Mouse (Mus musculus): ENCODE data around the gene Ptgdr. TPM values are rescaled to one million over a fixed set of nuclear protein-coding genes. Genes with fewer than 3 reads are reported as not detected.
"Not testable (repeated sequence)": the region's sequence is repeated elsewhere in the genome, so short reads cannot be mapped to it uniquely, and the experiment has no call there.

The Ptgdr gene
- 1 to 10 TPM in 1 of 2 experiments, under 1 TPM in 1; 0.74 to 1.4 TPM for total RNA-seq (2021)

GRCm38 (mm10) chr14:44858868-44859613, at the start of gene Ptgdr:
Gene Ptgdr (minus strand): TSS chr14:44859375.
- DNase-seq: no peak
- intact Hi-C loops (cut with DNase I): no loop called here

DNA sequence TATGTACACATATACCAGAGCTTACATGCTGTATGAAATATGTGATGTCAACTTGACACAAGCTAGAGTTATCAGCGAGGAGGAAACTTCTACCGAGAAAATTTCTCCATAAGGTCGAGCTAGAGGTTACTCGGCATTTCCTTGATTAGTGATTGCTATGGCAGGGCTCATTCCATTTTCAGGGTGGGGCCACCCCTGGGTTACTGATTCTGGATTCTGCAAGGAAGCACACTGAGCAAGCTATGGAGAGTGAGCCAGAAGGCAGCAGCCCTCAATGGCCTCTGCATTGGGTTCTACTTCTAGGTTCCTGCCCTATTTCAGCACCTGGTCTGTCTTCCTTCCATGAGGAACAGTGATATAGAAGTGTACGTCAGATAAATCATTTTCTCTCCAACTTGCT, 48.6 kb upstream of the Ptgdr start:
- intact Hi-C loops (cut with DNase I): no loop called here
- no peak for DNase-seq

- no peak for DNase-seq
- intact Hi-C loops (cut with DNase I): no loop called here
These were observed 45.0 kb upstream of the Ptgdr start for GRCm38 (mm10) chr14:44904199-44904598.

DNA sequence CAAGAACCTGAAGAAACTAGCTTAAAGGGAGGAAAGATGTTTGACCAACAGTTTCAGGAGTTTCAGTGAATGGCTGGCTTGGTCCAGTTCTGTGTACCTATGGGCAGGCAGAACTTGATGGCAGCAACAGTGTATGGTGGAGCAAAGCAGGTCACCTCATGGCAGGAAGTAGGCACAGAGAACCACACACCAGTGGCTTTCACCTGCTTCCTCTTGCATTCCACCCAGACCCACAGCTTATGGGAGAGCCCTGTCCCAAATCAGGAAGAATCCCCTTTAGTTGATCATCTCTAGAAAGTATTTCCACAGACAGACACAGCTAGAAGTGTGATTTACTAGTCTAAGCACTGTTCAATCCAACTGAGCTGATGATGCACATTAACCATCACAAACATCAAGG, 42.6 kb upstream of the Ptgdr start:
- DNase-seq; intact Hi-C loops (cut with DNase I): not testable (repeated sequence)

DNA sequence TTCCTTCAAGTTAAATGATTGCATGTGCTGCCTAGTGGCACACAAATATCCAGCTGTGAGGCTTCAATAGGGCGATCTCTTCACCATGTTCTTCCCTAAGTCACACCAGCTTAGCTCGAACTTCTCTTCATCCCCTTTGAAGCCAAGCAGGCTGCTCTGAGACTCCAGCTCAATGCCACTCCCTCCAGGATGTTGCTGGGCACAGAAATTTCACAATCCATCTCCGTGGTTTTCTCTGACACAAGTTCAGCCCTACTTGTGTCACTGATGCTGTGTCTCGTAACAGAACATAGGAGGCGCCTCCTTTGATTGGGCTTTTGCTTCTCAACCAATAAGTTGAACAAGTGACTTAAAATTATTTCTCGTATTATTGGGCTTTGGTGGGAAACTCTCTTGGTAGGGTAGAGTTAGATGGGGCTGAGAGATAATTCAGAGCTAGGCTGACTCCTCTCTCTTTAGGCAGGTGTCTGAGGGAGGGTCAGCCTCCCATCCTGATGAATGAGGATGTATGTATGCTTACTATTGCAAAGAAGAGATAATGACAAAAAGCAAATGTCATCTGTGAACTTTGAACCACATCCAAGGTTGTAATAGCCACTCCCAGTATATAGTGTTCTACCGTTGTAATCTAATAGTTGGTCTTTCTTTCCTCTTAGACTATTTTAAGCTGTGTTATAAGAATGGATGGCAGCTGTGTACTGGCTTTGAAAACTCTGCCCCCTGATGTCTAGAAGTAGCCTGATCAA, 32.4 kb upstream of the Ptgdr start:
- no peak for DNase-seq
- intact Hi-C loops (cut with DNase I): no loop called here

DNA sequence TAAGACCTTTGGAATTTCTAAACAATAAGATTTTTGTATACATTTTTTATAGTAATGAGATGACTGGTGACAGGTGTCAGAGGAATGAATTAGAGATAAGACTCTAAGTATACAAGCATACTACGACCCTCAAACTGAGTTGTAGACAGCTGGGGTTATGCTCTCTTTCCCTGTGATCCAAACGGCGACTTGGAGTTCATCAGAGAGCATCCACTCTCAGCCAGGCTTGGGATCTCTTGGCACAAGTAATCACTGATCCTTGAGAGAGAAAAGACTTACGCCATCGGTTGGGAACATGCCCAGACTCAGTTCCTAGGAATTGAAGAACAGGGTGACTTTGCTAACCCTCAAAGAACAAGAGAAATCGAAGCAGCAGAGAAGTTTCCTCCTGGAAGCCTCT, 10.5 kb upstream of the Ptgdr start:
- intact Hi-C loops (cut with DNase I): no loop called here

DNA sequence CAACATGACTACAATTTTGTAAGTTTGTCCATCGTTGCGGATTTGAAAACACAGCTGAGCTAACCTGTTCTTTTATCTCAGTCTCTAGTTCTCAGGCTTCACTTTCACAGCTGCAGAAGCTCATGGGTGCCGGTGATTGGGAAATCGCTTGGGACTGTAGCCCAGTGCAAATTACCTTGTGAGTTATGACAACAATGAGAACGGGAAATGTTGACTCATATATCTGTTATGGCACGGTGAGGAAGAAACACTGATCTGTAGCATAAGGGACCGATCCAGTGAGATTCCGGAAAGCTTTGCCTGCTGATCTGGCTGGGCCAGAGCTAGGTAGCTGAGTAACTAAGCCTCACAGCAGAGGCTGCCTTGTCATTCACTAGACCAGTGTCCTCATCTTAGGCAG, 6.5 kb upstream of the Ptgdr start:
- intact Hi-C loops (cut with DNase I): no loop called here
- DNase-seq: no peak

More for the DNA sequence above, 10.5 kb upstream of the Ptgdr start:
- DNase-seq: no peak

DNA sequence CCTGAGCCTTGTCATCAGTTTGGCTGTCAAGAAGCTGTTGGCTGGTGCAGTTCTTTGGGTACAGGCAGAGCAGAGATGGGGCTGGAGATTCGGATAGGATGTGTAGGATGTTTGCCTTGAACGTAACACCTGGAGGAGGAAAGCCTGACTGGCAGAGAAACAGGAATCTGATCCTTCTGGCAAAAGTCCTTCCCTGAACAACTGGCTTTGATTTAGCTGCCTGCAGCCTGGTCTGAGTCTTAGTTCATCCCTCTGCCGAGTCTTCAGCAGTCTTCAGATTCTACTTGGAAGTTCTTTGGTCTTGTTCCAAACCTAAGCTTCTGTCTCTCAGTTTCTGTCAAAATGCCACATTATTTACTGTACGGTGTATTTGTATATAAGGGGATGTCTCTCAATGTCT, 3.9 kb upstream of the Ptgdr start:
- intact Hi-C loops (cut with DNase I): no loop called here
- DNase-seq: no peak

GRCm38 (mm10) chr14:44861161-44861560, 2.0 kb upstream of the Ptgdr start:
- intact Hi-C loops (cut with DNase I): no loop called here
- DNase-seq: no peak

DNA sequence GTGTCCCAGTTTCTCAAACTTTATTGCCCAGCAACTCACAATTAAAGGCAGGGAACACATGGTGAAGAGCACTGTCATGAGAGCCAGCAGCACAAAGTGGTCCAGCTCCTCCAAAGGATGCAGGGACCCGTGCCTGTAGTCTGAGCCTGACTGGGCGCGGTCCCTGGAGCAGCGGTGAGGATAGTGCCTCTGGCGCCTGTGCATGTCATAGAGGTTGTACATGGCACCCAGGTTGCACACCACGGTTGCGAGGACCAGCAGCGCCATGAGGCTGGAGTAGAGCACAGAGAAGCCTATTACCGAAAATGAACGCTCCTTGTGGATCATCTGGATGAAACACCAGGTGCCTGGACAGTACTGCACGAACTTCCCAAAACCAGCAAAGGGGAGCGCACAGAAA, 803 bp downstream of the Ptgdr start:
- intact Hi-C loops (cut with DNase I): no loop called here
- DNase-seq: no peak

- not testable (repeated sequence) for DNase-seq
- intact Hi-C loops (cut with DNase I): loop anchor here (5.0 kb wide), 1 partner anchor 122 kb away; no protein-coding TSS in a partner anchor
These were observed 8.5 kb downstream of the Ptgdr start for GRCm38 (mm10) chr14:44850637-44851036.

- DNase-seq: no peak
- intact Hi-C loops (cut with DNase I): no loop called here
These were observed 11.4 kb downstream of the Ptgdr start for GRCm38 (mm10) chr14:44847740-44848139.

DNA sequence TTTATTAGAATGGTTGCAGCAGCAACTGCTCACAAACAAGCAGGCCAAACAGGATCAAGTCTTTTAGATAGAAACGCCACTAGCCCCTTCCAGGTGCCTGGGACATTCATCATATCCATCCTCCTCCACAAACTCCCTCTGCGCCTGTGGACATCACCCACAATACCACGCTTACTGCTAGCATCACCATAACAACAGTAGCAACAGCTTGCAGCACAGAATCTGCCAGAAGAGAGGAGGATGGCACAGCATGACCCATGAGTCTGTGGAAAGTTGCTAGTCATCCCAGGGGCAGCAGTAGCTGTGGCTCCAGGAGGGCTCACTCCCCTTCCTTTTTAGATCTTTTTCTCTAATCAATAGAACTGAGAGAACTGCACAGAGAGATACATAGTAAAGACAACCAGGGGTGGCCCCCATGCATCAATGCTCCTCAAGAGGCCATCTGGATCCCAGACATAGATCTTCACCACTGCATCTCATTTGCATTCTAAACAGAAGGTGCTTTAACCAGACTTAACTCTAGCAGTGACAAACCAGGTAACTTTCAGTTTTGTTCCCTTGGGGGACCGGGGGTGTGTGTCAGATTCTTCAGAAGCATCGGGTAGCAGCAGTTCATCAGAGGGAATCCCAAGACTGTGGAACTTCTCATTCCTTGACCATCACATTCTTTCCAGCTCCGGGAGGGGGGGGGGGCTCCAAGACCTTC, 12.5 kb downstream of the Ptgdr start:
- DNase-seq: no peak
- intact Hi-C loops (cut with DNase I): no loop called here

DNA sequence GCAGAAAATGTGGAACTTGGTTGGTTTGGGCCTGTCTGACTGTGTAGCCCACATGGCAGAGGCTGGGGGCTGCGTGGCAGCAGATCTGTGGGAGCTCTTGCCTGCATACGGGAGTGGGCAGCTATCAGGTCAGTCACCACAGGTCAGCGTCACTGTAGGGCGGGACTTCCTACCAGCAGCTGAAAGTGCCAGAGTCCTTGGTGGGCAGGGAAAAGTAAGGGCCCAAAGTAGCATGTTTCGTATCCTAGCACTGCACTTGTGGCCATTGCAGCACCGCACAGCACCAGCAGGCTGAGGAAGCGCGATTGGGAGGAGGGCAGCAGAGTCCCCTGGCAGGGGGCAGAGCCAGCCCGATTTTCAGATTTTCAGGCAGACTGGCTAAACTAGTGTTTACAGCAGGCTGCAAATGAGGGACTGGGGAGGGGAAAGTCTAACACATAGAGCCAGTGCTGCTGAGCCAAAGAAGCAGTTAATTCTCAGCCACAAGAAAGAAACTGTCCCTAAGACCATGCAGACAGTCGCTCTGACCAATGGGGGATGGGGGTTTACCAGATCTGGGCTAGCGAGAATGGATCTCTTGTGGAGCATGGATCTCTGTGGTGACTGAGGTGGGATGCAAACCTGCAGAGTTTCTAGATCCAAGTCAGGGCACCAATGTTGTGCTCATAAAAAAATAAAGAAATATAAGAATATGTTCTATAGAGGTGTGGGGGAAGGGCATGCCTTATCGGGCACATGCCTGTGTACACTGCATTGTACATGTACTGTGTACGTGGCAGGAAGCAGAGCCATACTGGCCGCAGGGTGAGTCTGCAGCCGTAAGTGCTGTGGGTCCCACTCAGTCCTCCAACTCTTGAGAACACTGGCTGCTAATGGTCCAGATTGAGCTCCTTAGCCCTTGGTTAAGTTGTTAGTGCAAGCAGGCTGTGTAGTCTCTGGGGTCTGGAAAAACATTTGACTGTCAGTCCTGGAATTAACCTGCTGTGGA, 15.1 kb downstream of the Ptgdr start:
- peak; percentile 21 for DNase-seq
- intact Hi-C loops (cut with DNase I): no loop called here

GRCm38 (mm10) chr14:44838685-44839084, 20.5 kb downstream of the Ptgdr start:
- no peak for DNase-seq
- intact Hi-C loops (cut with DNase I): loop anchor here (2.0 kb wide), 1 partner anchor 146 kb away; no protein-coding TSS in a partner anchor

DNA sequence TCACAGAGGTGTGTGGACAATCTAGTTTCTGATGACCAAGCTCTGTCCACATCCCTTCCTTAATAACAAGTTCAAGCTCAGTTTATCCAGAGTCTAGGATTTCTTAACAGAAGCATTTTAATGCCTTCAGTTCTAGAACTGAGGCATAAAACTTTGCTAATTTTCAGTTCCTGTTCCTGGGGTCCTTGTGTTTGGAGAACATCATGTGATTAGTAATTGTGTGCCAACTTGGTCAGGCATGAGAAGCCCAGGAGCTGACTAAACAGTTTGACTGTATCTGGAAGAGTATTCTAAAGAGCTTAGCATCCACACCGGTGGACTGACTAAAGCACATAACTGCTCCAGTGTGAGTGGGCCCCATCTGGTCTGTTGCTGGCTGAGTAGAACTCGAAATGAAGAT, 24.0 kb downstream of the Ptgdr start:
- intact Hi-C loops (cut with DNase I): no loop called here
- DNase-seq: no peak

- intact Hi-C loops (cut with DNase I); DNase-seq: not testable (repeated sequence)
These were observed 25.0 kb downstream of the Ptgdr start for GRCm38 (mm10) chr14:44834134-44834533.

- intact Hi-C loops (cut with DNase I); DNase-seq: not testable (repeated sequence)
These were observed 26.1 kb downstream of the Ptgdr start for GRCm38 (mm10) chr14:44833096-44833495.

DNA sequence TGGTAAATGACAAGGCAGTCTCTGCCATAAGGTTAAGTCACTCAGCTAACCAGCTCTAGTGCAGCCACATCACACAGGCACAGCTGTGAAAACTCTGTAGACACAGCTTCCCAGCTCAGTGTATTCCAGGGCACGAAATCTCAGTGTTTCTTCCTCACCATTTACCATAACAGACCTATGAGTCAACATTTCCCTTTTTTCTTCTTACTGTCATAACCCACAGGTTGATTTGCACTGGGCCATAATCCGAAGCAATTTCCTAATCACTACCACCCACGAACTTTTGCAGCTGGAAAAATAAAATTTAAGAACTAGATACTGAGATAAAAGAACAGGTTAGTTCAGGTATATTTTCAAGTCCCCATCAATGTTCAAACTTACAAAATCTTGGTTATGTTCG, 31.4 kb downstream of the Ptgdr start:
- no peak for DNase-seq
- intact Hi-C loops (cut with DNase I): no loop called here
